8 mouse cellular contexts compared by ENCODE assay signal in the genomic region with DNA sequence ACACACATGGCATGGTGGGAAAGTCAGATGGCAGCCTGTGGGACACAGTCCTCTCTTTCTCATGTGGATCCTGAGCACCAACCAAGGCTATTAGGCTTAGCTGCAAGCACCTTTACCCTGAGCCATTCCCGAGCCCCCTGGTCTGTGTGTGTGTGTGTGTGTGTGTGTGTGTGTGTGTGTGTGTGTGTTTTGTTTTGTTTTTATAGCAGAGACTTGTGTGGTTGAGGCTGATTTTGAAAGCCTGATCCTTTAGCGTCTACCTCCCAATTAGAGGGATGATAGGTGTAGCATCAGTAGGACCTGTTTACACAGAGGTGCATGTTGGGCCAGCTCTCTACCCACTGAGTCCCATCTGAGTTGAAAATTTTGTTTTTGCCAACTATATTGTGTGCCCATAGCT. TPM values are rescaled to one million over a fixed set of nuclear protein-coding genes. Genes with fewer than 3 reads are reported as not detected.
DNase-seq lines count a peak whose midpoint lies in the region; ATAC-seq lines count a peak whose summit lies in the region.

No protein-coding gene starts in this region.

- no peaks in the 10 kb centered on the region for H3K27me3 ChIP-seq in embryonic facial prominence, embryonic 11.5 days (ENCODE audit: control insufficient read depth, insufficient read depth, low read length)
- no peaks in the 10 kb centered on the region for H3K27me3 ChIP-seq in hindbrain, embryonic 16.5 days (replicated peaks; ENCODE audit: control insufficient read depth, insufficient read depth, low read length)
- no peaks in the 10 kb centered on the region for H3K27me3 ChIP-seq in midbrain, embryonic 16.5 days (ENCODE audit: control insufficient read depth, insufficient read depth, low read depth, low read length)

- 51% methylated on average over 2 of the region's 2 CpGs for WGBS in embryonic facial prominence, embryonic 11.5 days
- 62% methylated on average over 2 of the region's 2 CpGs for WGBS in hindbrain, embryonic 16.5 days
- 66% methylated on average over 2 of the region's 2 CpGs for whole genome bisulfite sequencing in midbrain, embryonic 16.5 days

- intact Hi-C loops in left cerebral cortex, postnatal 25 days (cut with DNase I): no loop called here

- H3K9me3 ChIP-seq in embryonic facial prominence, embryonic 11.5 days (replicated peaks; ENCODE audit: control insufficient read depth, low read length): no peaks in the 10 kb centered on the region
- no peaks in the 10 kb centered on the region for H3K9me3 ChIP-seq in hindbrain, embryonic 16.5 days (ENCODE audit: control insufficient read depth, low read length)
- no peaks in the 10 kb centered on the region for H3K9me3 ChIP-seq in midbrain, embryonic 16.5 days (replicated peaks; ENCODE audit: control insufficient read depth, low read length, poor library complexity, severe bottlenecking)

- peak overlapping the region; percentile 94 for H3K9ac ChIP-seq in embryonic facial prominence, embryonic 11.5 days (replicated peaks; ENCODE audit: low read length)
- peak overlapping the region; percentile 95 for H3K9ac ChIP-seq in hindbrain, embryonic 16.5 days (ENCODE audit: low read depth, low read length)
- peak overlapping the region; percentile 86 for H3K9ac ChIP-seq in midbrain, embryonic 16.5 days (ENCODE audit: low read depth, low read length)

- ATAC-seq in embryonic facial prominence, embryonic 11.5 days (replicated peaks; ENCODE audit: insufficient number of reproducible peaks, low FRiP score, low TSS enrichment, low read depth): peak; percentile 25; the same call in 1 of the 2 replicates
- ATAC-seq in hindbrain, embryonic 16.5 days: no peak; the same call in 1 of the 2 replicates
- ATAC-seq in midbrain, embryonic 16.5 days: no peak

- H3K4me3 ChIP-seq in embryonic facial prominence, embryonic 11.5 days (ENCODE audit: low read depth, low read length): peak overlapping the region; percentile 75
- H3K4me3 ChIP-seq in hindbrain, embryonic 16.5 days (ENCODE audit: low read length): peak overlapping the region; percentile 75
- H3K4me3 ChIP-seq in midbrain, embryonic 16.5 days (ENCODE audit: low read depth, low read length): peak overlapping the region; percentile 75

- H3K4me2 ChIP-seq in embryonic facial prominence, embryonic 11.5 days (ENCODE audit: low read depth, low read length): peak overlapping the region; percentile 92
- peak overlapping the region; percentile 92 for H3K4me2 ChIP-seq in hindbrain, embryonic 16.5 days (ENCODE audit: low read length)
- H3K4me2 ChIP-seq in midbrain, embryonic 16.5 days (ENCODE audit: low read length): peak overlapping the region; percentile 78

- peak; percentile 4 for DNase-seq in layer of hippocampus, adult 11-12 months (ENCODE audit: low spot score)
- DNase-seq in layer of hippocampus, adult 9-11 months: no peak
- DNase-seq in embryonic facial prominence, embryonic 11.5 days (ENCODE audit: low spot score): no peak
- no peak for DNase-seq in adrenal gland, postnatal 36 days
- DNase-seq in left cerebral cortex, postnatal 25 days (ENCODE audit: low spot score in 2 of 2): no peak
- DNase-seq in cerebellum, postnatal 25 days: no peak

- H3K27ac ChIP-seq in embryonic facial prominence, embryonic 11.5 days (replicated peaks; ENCODE audit: low read depth, low read length): peak overlapping the region; percentile 93; the same call in 1 of the 2 replicates
- H3K27ac ChIP-seq in hindbrain, embryonic 16.5 days (ENCODE audit: low read depth, low read length): peak overlapping the region; percentile 97
- peak overlapping the region; percentile 92 for H3K27ac ChIP-seq in midbrain, embryonic 16.5 days (ENCODE audit: low read length)

- H3K36me3 ChIP-seq in embryonic facial prominence, embryonic 11.5 days (replicated peaks; ENCODE audit: control insufficient read depth, insufficient read depth, low read depth, low read length): no peaks in the 10 kb centered on the region; the same call in 1 of the 2 replicates
- no peaks in the 10 kb centered on the region for H3K36me3 ChIP-seq in hindbrain, embryonic 16.5 days (ENCODE audit: control insufficient read depth, insufficient read depth, low read length)
- no peaks in the 10 kb centered on the region for H3K36me3 ChIP-seq in midbrain, embryonic 16.5 days (ENCODE audit: control insufficient read depth, insufficient read depth, low read length)

- H3K4me1 ChIP-seq in embryonic facial prominence, embryonic 11.5 days (ENCODE audit: control insufficient read depth, insufficient read depth, low read length): peaks cover 5% of the 10 kb centered on the region
- H3K4me1 ChIP-seq in hindbrain, embryonic 16.5 days (ENCODE audit: control insufficient read depth, insufficient read depth, low read depth, low read length): peaks cover 24% of the 10 kb centered on the region
- H3K4me1 ChIP-seq in midbrain, embryonic 16.5 days (ENCODE audit: control insufficient read depth, insufficient read depth, low read length): peaks cover 29% of the 10 kb centered on the region

RNA-seq across cellular contexts. Expression of gene Gm10778, which starts 4.7 kb away (rescaled TPM):
- polyA plus RNA-seq in embryonic facial prominence, embryonic 11.5 days (2014; fragmentation: Nextera tagmentation; extraction: Ambion mirVana): 5.1 and 5.2 TPM in 2 replicates
- polyA plus RNA-seq in hindbrain, embryonic 16.5 days (2015; fragmentation: Nextera tagmentation; extraction: Ambion mirVana): 6.2 and 6.6 TPM in 2 replicates
- polyA plus RNA-seq in midbrain, embryonic 16.5 days (2015; fragmentation: Nextera tagmentation; extraction: Ambion mirVana): 6.8 and 7.0 TPM in 2 replicates
- 1 to 10 TPM; 2.7 to 3.5 TPM for total RNA-seq in adrenal gland, postnatal 36 days (2021)
- 1 to 10 TPM; 4.6 to 4.8 TPM for total RNA-seq in left cerebral cortex, postnatal 25 days (2021)

RNA-seq across cellular contexts. Expression of gene Ankrd24, which starts 15.8 kb away (rescaled TPM):
- polyA plus RNA-seq in embryonic facial prominence, embryonic 11.5 days (2014; fragmentation: Nextera tagmentation; extraction: Ambion mirVana): 3.2 and 4.1 TPM in 2 replicates
- polyA plus RNA-seq in hindbrain, embryonic 16.5 days (2015; fragmentation: Nextera tagmentation; extraction: Ambion mirVana): 18.2 and 19.2 TPM in 2 replicates
- 18.4 and 18.6 TPM in 2 replicates for polyA plus RNA-seq in midbrain, embryonic 16.5 days (2015; fragmentation: Nextera tagmentation; extraction: Ambion mirVana)
- 10 to 100 TPM; 19.2 to 19.7 TPM for total RNA-seq in adrenal gland, postnatal 36 days (2021)
- total RNA-seq in left cerebral cortex, postnatal 25 days (2021): 10 to 100 TPM; 35.9 to 36.7 TPM

RNA-seq across cellular contexts. Expression of gene Sirt6, which starts 16.6 kb away (rescaled TPM):
- 37.8 and 39.8 TPM in 2 replicates for polyA plus RNA-seq in embryonic facial prominence, embryonic 11.5 days (2014; fragmentation: Nextera tagmentation; extraction: Ambion mirVana)
- polyA plus RNA-seq in hindbrain, embryonic 16.5 days (2015; fragmentation: Nextera tagmentation; extraction: Ambion mirVana): 35.8 and 46.0 TPM in 2 replicates
- 51.3 and 52.3 TPM in 2 replicates for polyA plus RNA-seq in midbrain, embryonic 16.5 days (2015; fragmentation: Nextera tagmentation; extraction: Ambion mirVana)
- total RNA-seq in adrenal gland, postnatal 36 days (2021): 10 to 100 TPM; 17.6 to 20.8 TPM
- total RNA-seq in left cerebral cortex, postnatal 25 days (2021): 10 to 100 TPM; 22.1 to 25.3 TPM

RNA-seq across cellular contexts. Expression of gene BC025920, which starts 38.1 kb away (rescaled TPM):
- polyA plus RNA-seq in embryonic facial prominence, embryonic 11.5 days (2014; fragmentation: Nextera tagmentation; extraction: Ambion mirVana): 0.52 and 0.70 TPM in 2 replicates
- 1.6 and 2.3 TPM in 2 replicates for polyA plus RNA-seq in hindbrain, embryonic 16.5 days (2015; fragmentation: Nextera tagmentation; extraction: Ambion mirVana)
- 1.9 and 2.0 TPM in 2 replicates for polyA plus RNA-seq in midbrain, embryonic 16.5 days (2015; fragmentation: Nextera tagmentation; extraction: Ambion mirVana)
- 1 to 10 TPM in 1 of 2 experiments, under 1 TPM in 1; 0.70 to 1.1 TPM for total RNA-seq in adrenal gland, postnatal 36 days (2021)
- 1 to 10 TPM; 3.1 to 3.8 TPM for total RNA-seq in left cerebral cortex, postnatal 25 days (2021)

RNA-seq across cellular contexts. Expression of gene Tle6, which starts 43.3 kb away (rescaled TPM):
- polyA plus RNA-seq in embryonic facial prominence, embryonic 11.5 days (2014; fragmentation: Nextera tagmentation; extraction: Ambion mirVana): 7.1 and 10.7 TPM in 2 replicates
- 9.0 and 9.2 TPM in 2 replicates for polyA plus RNA-seq in hindbrain, embryonic 16.5 days (2015; fragmentation: Nextera tagmentation; extraction: Ambion mirVana)
- 4.3 and 5.2 TPM in 2 replicates for polyA plus RNA-seq in midbrain, embryonic 16.5 days (2015; fragmentation: Nextera tagmentation; extraction: Ambion mirVana)
- 10 to 100 TPM; 19.2 to 38.3 TPM for total RNA-seq in adrenal gland, postnatal 36 days (2021)
- 1 to 10 TPM; 4.2 to 5.8 TPM for total RNA-seq in left cerebral cortex, postnatal 25 days (2021)
